Comparison of ENCODE assay signal across 11 mouse cellular contexts in genomic region chr19:5512091-5513004, GRCm38 (mm10). TPM values are rescaled to one million over a fixed set of nuclear protein-coding genes. Genes with fewer than 3 reads are reported as not detected.
DNase-seq lines count a peak whose midpoint lies in the region; ATAC-seq and TF ChIP-seq lines count a peak whose summit lies in the region.
"Had no signal": no experiment of that assay in that cellular context is flagged by ENCODE, and none has a peak within 500 bp of the region (broad histone marks: within the 10 kb centered on the region; RNA-seq: fewer than 3 reads in every experiment).

No protein-coding gene starts in this region.

- peak overlapping the region; percentile 80 for H3K4me2 ChIP-seq in heart, embryonic 13.5 days

- no peak for TF ChIP-seq CTCF in spleen, adult 2 months (IDR thresholded peaks at IDR 0.05; ENCODE audit: extremely low read depth, insufficient read depth, insufficient read length, insufficient replicate concordance)

- peak overlapping the region; percentile 36 for H3K27ac ChIP-seq in heart, embryonic 13.5 days (replicated peaks)
- peak overlapping the region; percentile 65 for H3K27ac ChIP-seq in spleen, adult 2 months (ENCODE audit: insufficient read depth, low read length)
- H3K27ac ChIP-seq: embryonic facial prominence, embryonic 12.5 days had no signal

- ATAC-seq in heart, embryonic 13.5 days (ENCODE audit: extremely low read depth, insufficient number of reproducible peaks, low FRiP score, low TSS enrichment), result no peak

- no peak for DNase-seq in heart, adult 9 months (ENCODE audit: low spot score in 2 of 2)
- DNase-seq in spleen, adult 2 months (ENCODE audit: low read depth in 1 of 2, low spot score in 2 of 2), result peak; percentile 39 to 51
- no peak for DNase-seq in spleen, adult 12 weeks (ENCODE audit: low spot score)
- DNase-seq in lung, postnatal 36 days, result peak; percentile 47
- no peak for DNase-seq in retina, postnatal 1 day
- DNase-seq in cerebellum, postnatal 4 days (ENCODE audit: low spot score in 2 of 2), result no peak
- DNase-seq in thymus, postnatal 4 days, result no peak
- DNase-seq: gastrocnemius, postnatal 10 days; right cerebral cortex, postnatal 25 days had no signal

- WGBS in heart, embryonic 13.5 days, result 69% methylated on average over 12 of the region's 12 CpGs
- WGBS in spleen, adult 2 months, result 5% methylated on average over 12 of the region's 12 CpGs

- TF ChIP-seq POLR2A in spleen, adult 2 months (IDR thresholded peaks at IDR 0.05; ENCODE audit: low read depth, low read length), result no peak

- no peaks in the 10 kb centered on the region for H3K27me3 ChIP-seq in heart, embryonic 13.5 days (replicated peaks)
- H3K27me3 ChIP-seq in spleen, adult 2 months (ENCODE audit: control insufficient read depth, insufficient read depth, low read length), result no peaks in the 10 kb centered on the region
- H3K27me3 ChIP-seq: embryonic facial prominence, embryonic 12.5 days had no signal

- peaks cover 8% of the 10 kb centered on the region; the same call in 1 of the 2 replicates for H3K36me3 ChIP-seq in heart, embryonic 13.5 days
- H3K36me3 ChIP-seq in spleen, adult 2 months (ENCODE audit: control insufficient read depth, insufficient read depth, low read length), result no peaks in the 10 kb centered on the region
- H3K36me3 ChIP-seq: embryonic facial prominence, embryonic 12.5 days had no signal

- H3K9ac ChIP-seq in heart, embryonic 13.5 days, result no peak overlapping the region
- H3K9ac ChIP-seq: embryonic facial prominence, embryonic 12.5 days had no signal

- peaks cover 32% of the 10 kb centered on the region for H3K4me1 ChIP-seq in heart, embryonic 13.5 days
- peaks cover 7% of the 10 kb centered on the region; the same call in 1 of the 2 replicates for H3K4me1 ChIP-seq in spleen, adult 2 months (ENCODE audit: control insufficient read depth, insufficient read depth, insufficient read length)
- H3K4me1 ChIP-seq: embryonic facial prominence, embryonic 12.5 days had no signal

- H3K4me3 ChIP-seq in heart, embryonic 13.5 days, result peak overlapping the region; percentile 5; the same call in 1 of the 2 replicates
- peak overlapping the region; percentile 34 for H3K4me3 ChIP-seq in spleen, adult 2 months (ENCODE audit: extremely low read depth, insufficient read depth, insufficient read length)

- H3K9me3 ChIP-seq in heart, embryonic 13.5 days, result peaks cover 6% of the 10 kb centered on the region; the same call in 1 of the 2 replicates
- H3K9me3 ChIP-seq: embryonic facial prominence, embryonic 12.5 days had no signal

RNA-seq across cellular contexts. Expression of gene Snx32, which starts 2.0 kb away (rescaled TPM):
- 13.5 and 14.8 TPM in 2 replicates for polyA plus RNA-seq in heart, embryonic 13.5 days (2015; fragmentation: Nextera tagmentation; extraction: Ambion mirVana)
- polyA plus RNA-seq in spleen, adult 2 months (2012; rRNA removed), result 10.8 and 12.2 TPM in 2 replicates

RNA-seq across cellular contexts. Expression of gene 1700020D05Rik, which starts 8.8 kb away (rescaled TPM):
- polyA plus RNA-seq in heart, embryonic 13.5 days (2015; fragmentation: Nextera tagmentation; extraction: Ambion mirVana), result not detected in 2 replicates
- 0.77 and 1.5 TPM in 2 replicates for polyA plus RNA-seq in spleen, adult 2 months (2012; rRNA removed)

RNA-seq across cellular contexts. Expression of gene Cfl1, which starts 22.1 kb away (rescaled TPM):
- 1,825 and 1,925 TPM in 2 replicates for polyA plus RNA-seq in heart, embryonic 13.5 days (2015; fragmentation: Nextera tagmentation; extraction: Ambion mirVana)
- polyA plus RNA-seq in spleen, adult 2 months (2012; rRNA removed), result 427 and 734 TPM in 2 replicates

RNA-seq across cellular contexts. Expression of gene Mus81, which starts 24.1 kb away (rescaled TPM):
- polyA plus RNA-seq in heart, embryonic 13.5 days (2015; fragmentation: Nextera tagmentation; extraction: Ambion mirVana), result 36.8 and 38.9 TPM in 2 replicates
- 41.5 and 53.9 TPM in 2 replicates for polyA plus RNA-seq in spleen, adult 2 months (2012; rRNA removed)

RNA-seq across cellular contexts. Expression of gene Efemp2, which starts 38.6 kb away (rescaled TPM):
- polyA plus RNA-seq in heart, embryonic 13.5 days (2015; fragmentation: Nextera tagmentation; extraction: Ambion mirVana), result 74.0 and 80.7 TPM in 2 replicates
- 21.7 and 29.4 TPM in 2 replicates for polyA plus RNA-seq in spleen, adult 2 months (2012; rRNA removed)

Comparison
In these comparisons a context has a peak if more than half of its experiments do, and no peak if none do; other contexts are left out.
1. DNase-seq: peak in spleen, adult 2 months (2 of 2) and lung, postnatal 36 days (single experiment); none in heart, adult 9 months (0 of 2), spleen, adult 12 weeks (single experiment), retina, postnatal 1 day (single experiment), cerebellum, postnatal 4 days (0 of 2) and thymus, postnatal 4 days (single experiment).